Mouse (Mus musculus): ENCODE measurements around the gene Nop16.

GRCm38 (mm10) chr13:54596107-54596690, 6.3 kb upstream of the Nop16 start:
- no peak for TF ChIP-seq POLR2A (IDR thresholded peaks at IDR 0.05; ENCODE audit: low read depth, low read length)
- no peak for TF ChIP-seq CTCF (conservative IDR thresholded peaks at IDR 0.05; ENCODE audit: insufficient read depth, insufficient read length, low read depth, low read length)
